Mouse (Mus musculus): ENCODE data around the gene Olfr1225. TPM values are rescaled to one million over a fixed set of nuclear protein-coding genes. Genes with fewer than 3 reads are reported as not detected.
"Not testable (repeated sequence)": the region's sequence is repeated elsewhere in the genome, so short reads cannot be mapped to it uniquely, and the experiment has no call there.

The Olfr1225 gene
- not detected in 2 replicates for polyA plus RNA-seq (2011; ENCODE audit: insufficient read depth, insufficient read length, low replicate concordance, missing spikeins)

- Histone ChIP-seq H3K4me1 (ENCODE audit: control insufficient read depth, insufficient read depth, low read length) (no peaks in the 10 kb centered on the region), H3K4me3 (replicated peaks; ENCODE audit: control insufficient read depth, low read depth, low read length) (no peak within 1 kb of the TSS), H3K27ac (ENCODE audit: control insufficient read depth, insufficient read depth, low read depth, low read length, poor library complexity) (no peak within 1 kb of the TSS)
- TF ChIP-seq CTCF (IDR thresholded peaks at IDR 0.05; ENCODE audit: control insufficient read depth, insufficient read depth, low read length), result no peak
- no peak for TF ChIP-seq POLR2A (IDR thresholded peaks at IDR 0.05; ENCODE audit: borderline replicate concordance, control insufficient read depth, low read depth, low read length)
- WGBS, result 76% methylated on average over 1 of the region's 1 CpGs
Observed at GRCm38 (mm10) chr2:89174569-89174968, at the start of gene Olfr1225. Gene Olfr1225 (minus strand): TSS chr2:89174669.

GRCm38 (mm10) chr2:89199948-89200347, 25.5 kb upstream of the Olfr1225 start, which contains the start of gene Olfr1226:
Gene Olfr1226 (minus strand): TSS chr2:89200048.
- WGBS, result 61% methylated on average over 2 of the region's 2 CpGs
- Histone ChIP-seq H3K4me1 (ENCODE audit: control insufficient read depth, insufficient read depth, low read length) (no peaks in the 10 kb centered on the region), H3K27ac (ENCODE audit: control insufficient read depth, insufficient read depth, low read depth, low read length, poor library complexity) (no peak within 1 kb of the TSS), H3K4me3 (replicated peaks; ENCODE audit: control insufficient read depth, low read depth, low read length) (no peak within 1 kb of the TSS)
- TF ChIP-seq POLR2A (IDR thresholded peaks at IDR 0.05; ENCODE audit: borderline replicate concordance, control insufficient read depth, low read depth, low read length) (no peak), CTCF (IDR thresholded peaks at IDR 0.05; ENCODE audit: control insufficient read depth, insufficient read depth, low read length) (no peak)

GRCm38 (mm10) chr2:89196325-89196982, 22.0 kb upstream of the Olfr1225 start:
- Histone ChIP-seq H3K27ac (ENCODE audit: control insufficient read depth, insufficient read depth, low read depth, low read length, poor library complexity) (no peak overlapping the region), H3K4me3 (replicated peaks; ENCODE audit: control insufficient read depth, low read depth, low read length) (no peak overlapping the region), H3K4me1 (ENCODE audit: control insufficient read depth, insufficient read depth, low read length) (no peaks in the 10 kb centered on the region)
- TF ChIP-seq POLR2A (IDR thresholded peaks at IDR 0.05; ENCODE audit: borderline replicate concordance, control insufficient read depth, low read depth, low read length), result no peak
- WGBS, result 13% methylated on average over 3 of the region's 3 CpGs

GRCm38 (mm10) chr2:89164711-89165110, 9.8 kb downstream of the Olfr1225 start:
- H3K4me1 ChIP-seq (ENCODE audit: control insufficient read depth, insufficient read depth, low read length); H3K27ac ChIP-seq (ENCODE audit: control insufficient read depth, insufficient read depth, low read depth, low read length, poor library complexity); H3K4me3 ChIP-seq (replicated peaks; ENCODE audit: control insufficient read depth, low read depth, low read length): not testable (repeated sequence)
- WGBS, result 75% methylated on average over 4 of the region's 4 CpGs

GRCm38 (mm10) chr2:89163991-89164390, 10.5 kb downstream of the Olfr1225 start, which contains the start of gene Olfr1224-ps1:
Gene Olfr1224-ps1 (minus strand): TSS chr2:89164091.
- H3K4me1 ChIP-seq (ENCODE audit: control insufficient read depth, insufficient read depth, low read length); H3K27ac ChIP-seq (ENCODE audit: control insufficient read depth, insufficient read depth, low read depth, low read length, poor library complexity); H3K4me3 ChIP-seq (replicated peaks; ENCODE audit: control insufficient read depth, low read depth, low read length): not testable (repeated sequence)
- 86% methylated on average over 8 of the region's 8 CpGs for WGBS

- no peak within 1 kb of the TSS for H3K4me3 ChIP-seq (replicated peaks; ENCODE audit: control insufficient read depth, low read depth, low read length)
- no peaks in the 10 kb centered on the region for H3K4me1 ChIP-seq (ENCODE audit: control insufficient read depth, insufficient read depth, low read length)
- 73% methylated on average over 1 of the region's 1 CpGs for WGBS
- H3K27ac ChIP-seq (ENCODE audit: control insufficient read depth, insufficient read depth, low read depth, low read length, poor library complexity), result no peak within 1 kb of the TSS
- no peak for TF ChIP-seq CTCF (IDR thresholded peaks at IDR 0.05; ENCODE audit: control insufficient read depth, insufficient read depth, low read length)
- TF ChIP-seq POLR2A (IDR thresholded peaks at IDR 0.05; ENCODE audit: borderline replicate concordance, control insufficient read depth, low read depth, low read length), result no peak
Observed at GRCm38 (mm10) chr2:89151460-89151859, 23.0 kb downstream of the Olfr1225 start, which contains the start of gene Olfr1223. Gene Olfr1223 (minus strand): TSS chr2:89151560.

GRCm38 (mm10) chr2:89132954-89133353, 41.5 kb downstream of the Olfr1225 start, which contains the start of gene Olfr1222:
Gene Olfr1222 (minus strand): TSS chr2:89133054.
- no peak within 1 kb of the TSS for H3K4me3 ChIP-seq (replicated peaks; ENCODE audit: control insufficient read depth, low read depth, low read length)
- TF ChIP-seq CTCF (IDR thresholded peaks at IDR 0.05; ENCODE audit: control insufficient read depth, insufficient read depth, low read length) (no peak), POLR2A (IDR thresholded peaks at IDR 0.05; ENCODE audit: borderline replicate concordance, control insufficient read depth, low read depth, low read length) (no peak)
- 62% methylated on average over 3 of the region's 3 CpGs for WGBS
- no peaks in the 10 kb centered on the region for H3K4me1 ChIP-seq (ENCODE audit: control insufficient read depth, insufficient read depth, low read length)
- no peak within 1 kb of the TSS for H3K27ac ChIP-seq (ENCODE audit: control insufficient read depth, insufficient read depth, low read depth, low read length, poor library complexity)

Other genes with a start within 250 kb of the Olfr1225 start
- not detected in 2 replicates for gene Olfr1211, start 236.6 kb downstream of the Olfr1225 start, polyA plus RNA-seq (2011; ENCODE audit: insufficient read depth, insufficient read length, low replicate concordance, missing spikeins)
- not detected in 2 replicates for gene Olfr1212, start 220.7 kb downstream of the Olfr1225 start, polyA plus RNA-seq (2011; ENCODE audit: insufficient read depth, insufficient read length, low replicate concordance, missing spikeins)
- not detected in 2 replicates for gene Gm13762, start 194.4 kb downstream of the Olfr1225 start, polyA plus RNA-seq (2011; ENCODE audit: insufficient read depth, insufficient read length, low replicate concordance, missing spikeins)
- gene Olfr1214, start 182.0 kb downstream of the Olfr1225 start, polyA plus RNA-seq (2011; ENCODE audit: insufficient read depth, insufficient read length, low replicate concordance, missing spikeins), result not detected in 2 replicates
- not detected in 2 replicates for gene Olfr1215, start 167.7 kb downstream of the Olfr1225 start, polyA plus RNA-seq (2011; ENCODE audit: insufficient read depth, insufficient read length, low replicate concordance, missing spikeins)
- gene Olfr1216, start 156.3 kb downstream of the Olfr1225 start, polyA plus RNA-seq (2011; ENCODE audit: insufficient read depth, insufficient read length, low replicate concordance, missing spikeins), result not detected in 2 replicates
- gene Olfr1217, start 142.6 kb downstream of the Olfr1225 start, polyA plus RNA-seq (2011; ENCODE audit: insufficient read depth, insufficient read length, low replicate concordance, missing spikeins), result not detected in 2 replicates
- not detected in 2 replicates for gene Olfr1218, start 113.5 kb downstream of the Olfr1225 start, polyA plus RNA-seq (2011; ENCODE audit: insufficient read depth, insufficient read length, low replicate concordance, missing spikeins)
- gene Olfr1219, start 91.2 kb downstream of the Olfr1225 start, polyA plus RNA-seq (2011; ENCODE audit: insufficient read depth, insufficient read length, low replicate concordance, missing spikeins), result 0.27 TPM in 1 of 2 replicates, not detected in the other
- not detected in 2 replicates for gene Olfr1220, start 67.8 kb downstream of the Olfr1225 start, polyA plus RNA-seq (2011; ENCODE audit: insufficient read depth, insufficient read length, low replicate concordance, missing spikeins)
- gene Olfr1221, start 57.4 kb downstream of the Olfr1225 start, polyA plus RNA-seq (2011; ENCODE audit: insufficient read depth, insufficient read length, low replicate concordance, missing spikeins), result not detected in 2 replicates
- not detected in 2 replicates for gene Olfr1222, start 41.6 kb downstream of the Olfr1225 start, polyA plus RNA-seq (2011; ENCODE audit: insufficient read depth, insufficient read length, low replicate concordance, missing spikeins)
- not detected in 2 replicates for gene Olfr1223, start 23.1 kb downstream of the Olfr1225 start, polyA plus RNA-seq (2011; ENCODE audit: insufficient read depth, insufficient read length, low replicate concordance, missing spikeins)
- gene Olfr1224-ps1, start 10.6 kb downstream of the Olfr1225 start, polyA plus RNA-seq (2011; ENCODE audit: insufficient read depth, insufficient read length, low replicate concordance, missing spikeins), result not detected in 2 replicates
- not detected in 2 replicates for gene Olfr1226, start 25.4 kb upstream of the Olfr1225 start, polyA plus RNA-seq (2011; ENCODE audit: insufficient read depth, insufficient read length, low replicate concordance, missing spikeins)
- not detected in 2 replicates for gene Olfr1228, start 79.4 kb upstream of the Olfr1225 start, polyA plus RNA-seq (2011; ENCODE audit: insufficient read depth, insufficient read length, low replicate concordance, missing spikeins)
- not detected in 2 replicates for gene Olfr1229, start 113.3 kb upstream of the Olfr1225 start, polyA plus RNA-seq (2011; ENCODE audit: insufficient read depth, insufficient read length, low replicate concordance, missing spikeins)
- gene Olfr1230, start 122.6 kb upstream of the Olfr1225 start, polyA plus RNA-seq (2011; ENCODE audit: insufficient read depth, insufficient read length, low replicate concordance, missing spikeins), result not detected in 2 replicates
- 0.25 TPM in 1 of 2 replicates, not detected in the other for gene Olfr1231, start 132.4 kb upstream of the Olfr1225 start, polyA plus RNA-seq (2011; ENCODE audit: insufficient read depth, insufficient read length, low replicate concordance, missing spikeins)
- not detected in 2 replicates for gene Olfr1232, start 155.0 kb upstream of the Olfr1225 start, polyA plus RNA-seq (2011; ENCODE audit: insufficient read depth, insufficient read length, low replicate concordance, missing spikeins)
- gene Olfr1233, start 167.7 kb upstream of the Olfr1225 start, polyA plus RNA-seq (2011; ENCODE audit: insufficient read depth, insufficient read length, low replicate concordance, missing spikeins), result not detected in 2 replicates
- not detected in 2 replicates for gene Olfr1234, start 190.2 kb upstream of the Olfr1225 start, polyA plus RNA-seq (2011; ENCODE audit: insufficient read depth, insufficient read length, low replicate concordance, missing spikeins)
- gene Olfr1238, start 235.0 kb upstream of the Olfr1225 start, polyA plus RNA-seq (2011; ENCODE audit: insufficient read depth, insufficient read length, low replicate concordance, missing spikeins), result not detected in 2 replicates
- not detected in 2 replicates for gene Olfr1239, start 245.7 kb upstream of the Olfr1225 start, polyA plus RNA-seq (2011; ENCODE audit: insufficient read depth, insufficient read length, low replicate concordance, missing spikeins)